Mouse (Mus musculus) right cerebral cortex, postnatal 25 days (tissue): ENCODE measurements around the gene Serpinh1.
A peak's percentile ranks its signal among the peaks of the same experiment; 100 is the strongest.
"Not testable (repeated sequence)": the region's sequence is repeated elsewhere in the genome, so short reads cannot be mapped to it uniquely, and the experiment has no call there.

Experiments used
- DNase-seq: peaks from one replicate; pipeline ENCODE4 v3.0.0; 2022

Gene Serpinh1

DNA sequence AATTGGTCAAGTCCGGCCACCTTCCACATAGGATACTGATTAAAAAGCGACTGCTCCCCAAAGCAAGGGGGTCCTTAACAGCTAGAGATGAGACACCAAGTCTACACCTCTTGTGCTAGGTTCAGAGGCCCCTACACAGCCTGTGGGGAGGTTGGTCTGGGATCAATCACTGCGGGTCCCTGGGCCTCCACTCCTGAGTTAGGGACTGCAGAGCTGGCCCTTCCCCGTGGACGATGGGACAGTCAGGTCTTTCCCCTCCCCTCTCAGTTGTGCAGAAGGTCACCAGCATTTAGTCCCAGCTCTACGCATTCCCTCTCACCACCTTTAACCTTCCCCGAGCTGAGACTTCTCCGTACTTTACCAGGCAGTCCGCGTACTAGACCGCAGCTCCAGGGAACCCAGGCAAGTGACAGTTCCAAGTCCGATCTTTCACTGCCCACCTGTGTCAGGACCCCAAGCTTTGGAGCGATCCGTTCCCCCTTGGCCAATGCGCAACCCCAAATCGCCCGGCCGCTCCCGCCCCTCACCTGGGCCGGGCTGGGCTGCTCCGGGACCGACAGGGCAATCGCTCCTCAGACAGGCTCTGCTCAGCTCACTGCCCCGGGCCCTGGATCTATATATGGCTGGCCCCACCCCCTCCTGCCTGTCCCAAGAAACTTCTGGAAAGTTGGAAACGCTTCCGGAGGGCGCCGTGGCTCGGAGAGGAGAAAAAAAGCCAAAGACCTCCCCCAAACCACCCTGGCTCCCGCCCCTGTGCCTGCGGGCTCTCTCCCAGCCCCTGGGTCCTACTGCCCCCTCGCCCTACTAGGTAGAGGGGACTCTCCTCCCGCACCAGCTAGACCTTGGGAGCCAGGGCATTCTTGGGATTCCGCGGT is at the start of gene Serpinh1:
Gene Serpinh1, minus strand, starts transcription at position 714 of the 875 bp plus-strand sequence.
- DNase-seq, result peak; percentile 38

DNA sequence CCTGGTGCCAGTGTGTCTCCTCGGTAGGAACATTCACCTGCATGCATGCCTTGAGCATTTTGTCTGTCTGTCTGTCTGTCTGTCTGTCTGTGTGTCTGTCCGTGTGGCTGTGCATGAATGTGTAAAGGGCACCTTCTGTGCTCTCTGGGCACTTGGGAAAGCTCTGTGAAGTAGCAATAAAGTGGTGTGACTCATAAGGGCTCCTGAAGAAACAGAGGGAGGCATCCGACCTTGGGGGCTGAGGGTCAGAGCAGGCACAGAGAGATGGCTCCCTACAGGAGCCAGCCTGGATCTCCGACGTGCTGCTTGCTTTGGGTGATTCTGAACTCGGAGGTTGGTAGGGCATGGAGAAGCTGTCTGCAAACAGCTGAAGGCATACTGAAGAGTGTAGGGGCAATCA is 49.4 kb upstream of the Serpinh1 start:
- no peak for DNase-seq

DNA sequence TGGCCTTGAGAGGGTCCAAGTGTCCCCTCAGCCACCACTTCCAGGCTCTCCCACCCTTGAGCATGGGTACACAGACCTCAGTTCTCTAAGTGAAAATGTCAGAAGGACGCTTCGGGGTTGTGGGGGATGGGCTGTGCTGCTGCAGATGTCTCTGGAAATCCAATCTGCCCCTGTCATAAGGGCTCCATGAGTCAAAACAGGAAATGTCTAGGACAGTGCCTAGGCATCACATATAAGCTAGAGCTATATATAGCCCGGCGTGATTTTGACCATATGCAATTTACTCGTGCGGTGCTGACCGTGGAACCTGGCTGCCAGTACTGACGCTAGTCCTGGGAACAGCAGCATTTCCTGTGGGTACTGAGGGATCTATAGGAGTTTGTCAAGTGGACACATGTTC is 48.3 kb upstream of the Serpinh1 start:
- DNase-seq, result no peak

DNA sequence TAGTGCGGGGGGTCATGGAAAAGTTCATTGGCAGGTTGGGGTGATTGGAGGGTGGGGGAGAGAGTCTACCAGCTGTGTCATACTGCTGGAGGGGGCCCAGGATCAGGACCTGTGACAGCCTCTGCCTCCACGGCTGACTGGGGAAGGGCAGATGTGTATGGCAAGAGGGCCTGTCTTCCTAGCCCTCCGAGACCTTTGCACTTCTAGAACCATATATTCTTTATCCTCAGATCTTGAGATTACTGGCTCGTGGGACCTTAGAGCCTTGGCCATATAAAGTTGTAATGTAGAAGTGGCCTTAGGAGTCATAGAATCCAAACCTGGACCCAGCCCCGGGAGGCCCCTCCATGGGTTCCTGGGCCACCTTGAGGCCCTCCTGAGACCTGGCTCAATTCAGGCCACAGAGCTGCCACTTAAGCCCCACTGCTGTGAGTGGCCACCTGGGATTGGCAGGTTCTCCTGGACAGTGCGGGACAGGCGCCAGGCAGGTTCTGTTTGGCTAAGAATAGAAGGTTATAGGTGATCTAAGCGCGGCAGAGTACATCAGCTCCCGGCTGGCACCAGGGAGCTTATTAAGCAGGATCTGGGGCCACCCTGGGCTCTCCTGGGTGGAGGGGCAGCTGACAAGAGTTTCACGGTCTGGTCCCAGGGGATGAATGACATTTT is 44.1 kb upstream of the Serpinh1 start:
- DNase-seq, result no peak

DNA sequence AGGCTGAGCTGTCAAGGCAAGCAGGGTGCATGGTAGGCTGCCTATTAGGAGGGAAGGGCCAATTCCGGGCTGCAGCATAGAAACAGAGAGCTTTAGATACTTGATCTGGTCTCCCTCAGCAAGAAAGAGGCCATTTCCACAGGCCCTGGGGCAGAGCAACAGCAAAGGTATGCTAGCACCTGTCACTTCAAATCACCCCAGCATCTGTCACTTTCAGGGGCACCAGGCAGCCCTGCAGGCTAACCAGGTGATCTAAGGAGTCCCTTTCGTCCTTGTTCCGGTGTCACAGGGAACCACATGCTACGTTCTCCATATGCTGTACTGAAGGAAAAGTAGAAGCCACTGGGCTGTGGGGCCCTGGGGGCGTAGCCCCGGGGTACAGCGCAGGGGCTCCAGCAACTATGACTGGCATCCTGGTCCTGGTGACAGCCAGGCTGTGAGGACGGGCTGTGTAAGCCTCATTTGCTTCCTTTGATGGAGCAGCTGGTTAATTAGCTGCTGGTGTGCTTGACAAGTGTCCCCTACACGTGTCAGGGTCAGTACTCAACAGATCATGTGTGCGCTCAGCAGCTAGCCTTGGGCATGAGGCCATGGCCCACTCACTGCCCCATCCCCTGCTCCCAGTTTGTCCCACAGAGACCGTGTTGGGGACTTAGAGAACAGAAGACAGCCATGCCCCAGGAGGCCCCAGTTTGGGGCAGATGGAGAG is 43.0 kb upstream of the Serpinh1 start:
- no peak for DNase-seq

DNA sequence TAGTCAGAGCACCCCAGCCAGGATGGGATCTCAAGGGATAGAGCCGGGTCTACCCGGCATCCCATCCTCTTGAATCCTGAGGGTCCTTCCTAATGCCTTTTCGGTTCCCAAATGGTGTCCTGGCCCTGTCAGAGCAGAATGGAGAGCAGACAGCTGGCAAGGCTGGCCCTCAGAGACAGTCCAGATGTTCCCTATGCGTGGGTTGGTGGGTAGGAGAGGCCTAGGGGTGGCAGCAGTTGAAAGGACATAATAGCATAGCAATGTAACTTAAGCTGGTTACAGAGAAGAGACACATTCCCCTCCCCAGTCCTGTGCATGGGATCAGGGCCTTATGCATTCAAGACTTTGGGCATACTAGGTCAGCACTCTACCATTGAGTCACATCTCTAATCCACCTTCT is 42.3 kb upstream of the Serpinh1 start:
- no peak for DNase-seq

DNA sequence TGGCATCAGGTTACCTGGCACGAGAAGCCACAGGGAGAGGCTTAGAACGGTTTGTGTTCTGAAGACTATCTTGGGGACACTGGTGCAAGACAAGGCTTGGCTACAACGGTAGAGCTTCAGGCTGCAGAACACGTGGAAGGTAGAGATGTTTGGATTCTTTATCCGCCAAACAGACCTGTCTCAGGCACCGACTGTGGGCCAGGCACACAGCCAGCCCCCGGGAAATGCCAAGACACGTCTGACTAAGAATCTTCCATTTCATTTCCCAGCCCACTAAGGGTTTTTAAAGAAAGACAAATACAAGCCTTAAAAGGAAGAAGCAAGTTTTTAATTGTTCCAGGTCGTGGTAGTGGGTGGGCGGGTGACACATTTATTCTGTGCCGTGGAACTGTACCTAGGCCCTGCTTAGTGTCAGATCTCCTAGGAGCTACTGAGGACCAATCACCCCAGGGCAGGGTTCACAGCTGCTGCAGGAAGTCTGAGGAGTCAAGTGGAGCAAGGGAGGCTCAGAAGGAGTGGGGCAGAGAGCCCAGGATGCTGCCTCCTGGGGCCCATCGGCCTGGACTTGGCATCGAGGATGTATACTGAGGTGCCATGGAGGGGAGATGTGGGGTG is 40.8 kb upstream of the Serpinh1 start:
- peak; percentile 76 for DNase-seq

DNA sequence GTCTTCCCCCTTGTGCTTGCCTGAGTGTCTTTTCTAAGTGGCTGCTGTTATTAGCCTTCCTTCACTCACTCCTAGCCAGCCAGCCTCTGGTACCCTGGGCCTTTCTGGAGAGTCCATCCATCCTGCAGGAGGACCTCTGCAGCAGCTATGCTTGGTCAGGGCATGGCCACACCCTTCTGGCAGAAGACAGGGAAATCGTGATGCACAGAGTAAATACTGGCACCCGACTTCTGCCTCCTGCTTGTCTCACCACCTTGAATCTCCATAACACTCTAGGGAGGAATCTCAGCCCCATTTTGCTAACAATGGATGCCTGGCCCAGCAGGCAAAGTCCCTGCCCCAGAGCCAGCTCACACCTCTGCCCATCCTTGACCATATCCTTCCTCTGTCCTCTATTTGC is 39.7 kb upstream of the Serpinh1 start:
- DNase-seq, result no peak

DNA sequence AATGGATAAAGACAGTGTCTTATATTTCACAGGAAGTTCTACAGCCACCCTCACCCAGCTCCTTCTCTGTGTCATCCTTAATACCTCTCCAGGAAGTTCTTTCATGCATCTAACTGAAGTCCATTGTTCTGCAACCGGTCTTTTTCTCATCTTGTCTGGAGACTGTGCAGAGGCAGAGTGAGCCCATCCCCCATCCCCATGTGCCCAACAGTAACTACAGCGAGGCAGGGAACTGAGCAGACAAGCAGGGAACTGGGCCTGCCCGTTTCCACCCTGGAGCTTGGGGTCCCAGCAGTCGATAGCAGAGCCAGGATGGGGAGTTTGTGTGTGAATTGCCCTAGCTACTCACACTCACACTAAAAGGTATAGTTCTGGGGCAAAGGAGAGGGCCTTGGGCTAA is 37.5 kb upstream of the Serpinh1 start:
- DNase-seq, result no peak

DNA sequence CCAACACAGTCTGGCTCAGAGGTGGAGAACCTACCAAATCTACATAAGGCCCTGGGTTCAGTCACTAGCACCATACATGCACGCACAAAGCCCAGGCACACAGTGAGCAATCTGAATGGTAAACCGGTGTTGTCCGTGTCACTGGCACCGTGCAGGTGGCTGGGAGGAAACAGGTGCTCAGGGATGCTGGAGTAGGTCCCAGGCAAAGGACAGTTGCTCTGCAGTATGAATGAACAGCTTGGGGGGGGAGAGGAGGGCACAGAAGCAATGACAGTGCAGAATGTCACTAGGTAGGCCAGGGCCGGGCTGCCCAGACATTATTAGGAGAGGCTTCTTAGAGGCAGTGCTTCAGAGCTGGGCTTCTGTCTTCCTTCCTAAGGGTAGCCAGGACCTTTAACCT is 34.3 kb upstream of the Serpinh1 start:
- no peak for DNase-seq

DNA sequence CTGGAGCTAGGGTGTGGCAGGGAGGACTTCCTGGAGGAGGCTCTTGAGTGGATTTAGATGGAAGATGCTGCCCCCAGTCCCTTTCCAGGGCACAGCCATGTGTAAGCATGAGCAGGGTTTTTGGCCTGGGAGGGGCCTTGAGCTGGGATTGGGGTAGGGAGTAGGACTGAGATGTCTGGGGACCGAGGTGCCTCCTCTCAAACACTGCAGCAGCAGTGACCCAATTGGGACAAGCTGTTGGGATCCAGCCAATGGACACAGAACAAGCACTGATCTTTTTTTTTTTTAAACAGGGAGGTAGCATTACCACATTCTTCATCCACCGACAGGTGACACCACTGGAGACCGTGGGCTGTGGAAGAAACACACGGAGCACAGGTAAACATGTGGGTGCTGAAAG is 33.8 kb upstream of the Serpinh1 start:
- no peak for DNase-seq

DNA sequence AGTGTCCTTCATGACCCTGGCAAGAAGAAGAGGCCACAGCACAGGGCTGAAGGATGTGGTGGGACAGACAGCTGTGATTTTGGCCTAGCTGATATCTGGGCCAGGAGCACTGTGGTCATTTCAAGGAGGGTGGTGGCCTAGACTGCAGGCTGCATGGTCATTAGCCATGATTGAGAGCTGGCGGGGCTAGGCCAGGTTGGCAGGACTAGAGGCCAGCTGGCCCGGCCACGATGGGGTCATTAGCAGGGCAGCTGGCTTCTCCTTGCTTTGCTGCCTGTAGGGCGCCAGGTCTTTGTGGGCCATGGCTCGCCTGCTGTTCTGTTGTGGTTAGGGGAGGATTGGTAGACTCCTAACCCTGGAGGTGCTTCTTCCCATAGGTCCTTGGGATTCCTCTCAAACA is 33.0 kb upstream of the Serpinh1 start:
- DNase-seq, result no peak

DNA sequence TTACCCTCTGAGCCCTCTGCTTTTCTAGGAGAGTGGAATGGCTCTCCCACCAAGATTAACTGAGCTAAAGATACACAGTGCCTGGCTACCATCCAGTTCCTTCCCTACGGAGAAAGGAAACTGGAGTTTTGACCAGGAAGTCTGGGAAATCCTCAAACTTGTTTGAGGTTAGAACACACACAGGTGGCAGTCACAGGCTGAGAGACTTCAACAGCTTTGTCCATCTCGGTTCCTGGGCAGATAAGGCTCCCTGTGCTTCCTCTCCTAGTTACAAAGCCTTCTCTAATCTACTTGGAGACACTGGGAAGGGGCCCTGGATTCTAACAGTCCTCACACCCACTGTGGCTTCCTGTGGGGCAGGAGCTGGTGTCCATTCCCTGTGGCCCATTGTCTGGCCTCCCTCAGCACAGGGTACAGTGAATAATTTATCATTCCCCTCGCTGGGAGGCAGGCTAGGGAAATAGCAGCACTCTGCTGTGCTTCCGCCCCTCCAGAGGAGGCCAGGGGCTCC is 31.1 kb upstream of the Serpinh1 start:
- DNase-seq, result no peak

DNA sequence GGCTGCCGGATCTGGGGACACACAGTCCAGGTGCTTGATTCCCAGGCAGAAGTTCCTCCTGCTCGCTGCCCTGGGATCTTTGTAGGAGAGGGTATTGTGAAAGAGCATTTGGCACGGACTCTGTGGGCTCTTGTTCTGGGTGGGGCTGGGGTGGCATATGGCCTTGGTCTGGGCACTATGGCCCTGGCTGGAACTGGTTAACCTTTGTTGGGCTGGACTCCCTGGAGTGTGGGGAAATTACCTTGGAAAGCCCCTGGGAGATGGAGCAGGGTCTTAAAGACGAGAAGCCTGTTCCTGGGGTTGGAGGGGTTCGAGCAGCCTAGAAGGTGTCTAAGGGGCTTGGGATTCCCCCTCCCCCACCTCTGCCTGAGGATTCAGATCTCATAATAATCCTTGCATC is 30.2 kb upstream of the Serpinh1 start:
- DNase-seq, result no peak

DNA sequence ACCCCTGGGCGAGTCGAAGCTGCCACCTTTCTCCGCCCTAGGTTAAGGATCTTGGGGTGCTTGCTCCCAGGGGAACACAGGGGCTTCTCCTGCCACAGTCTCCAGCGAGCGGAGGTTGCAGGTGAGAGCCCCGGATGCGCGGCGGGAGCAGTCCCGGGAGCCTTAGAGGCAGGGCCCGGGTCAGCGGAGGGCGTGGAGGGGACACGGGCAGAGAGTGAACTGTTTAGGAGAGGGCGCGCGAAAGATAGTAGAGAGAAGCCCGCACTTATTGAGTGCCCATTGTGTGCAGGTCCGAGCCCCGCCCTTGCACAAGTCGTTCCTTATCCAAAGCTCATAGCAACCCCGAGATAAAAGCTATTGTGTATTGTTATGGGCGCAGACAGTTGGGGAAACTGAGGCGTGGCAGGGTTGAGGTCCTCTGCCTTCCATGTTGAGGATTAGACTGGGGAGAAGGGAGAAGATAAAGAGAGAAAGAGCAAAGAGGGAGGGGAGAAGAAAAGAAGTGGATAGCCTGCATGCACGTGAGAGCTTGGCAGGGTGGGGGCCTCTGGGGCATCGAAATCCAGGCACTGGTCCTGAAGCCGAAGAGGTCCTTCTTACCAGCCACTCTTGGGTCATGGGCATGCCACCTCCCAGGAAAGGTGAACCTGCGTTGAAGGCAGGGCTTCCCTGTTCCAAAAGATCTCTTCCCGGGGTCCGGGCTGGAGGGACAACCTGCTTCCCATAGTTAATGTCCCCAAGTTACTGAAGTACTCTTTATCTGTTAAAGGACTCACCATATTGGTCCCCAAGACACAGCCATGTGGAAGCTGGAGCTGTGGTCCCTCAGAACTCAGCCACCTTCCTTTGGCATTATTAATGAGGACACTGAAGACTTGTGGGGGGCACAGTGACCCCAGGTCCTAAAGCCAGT is 29.3 kb upstream of the Serpinh1 start:
- DNase-seq, result no peak

DNA sequence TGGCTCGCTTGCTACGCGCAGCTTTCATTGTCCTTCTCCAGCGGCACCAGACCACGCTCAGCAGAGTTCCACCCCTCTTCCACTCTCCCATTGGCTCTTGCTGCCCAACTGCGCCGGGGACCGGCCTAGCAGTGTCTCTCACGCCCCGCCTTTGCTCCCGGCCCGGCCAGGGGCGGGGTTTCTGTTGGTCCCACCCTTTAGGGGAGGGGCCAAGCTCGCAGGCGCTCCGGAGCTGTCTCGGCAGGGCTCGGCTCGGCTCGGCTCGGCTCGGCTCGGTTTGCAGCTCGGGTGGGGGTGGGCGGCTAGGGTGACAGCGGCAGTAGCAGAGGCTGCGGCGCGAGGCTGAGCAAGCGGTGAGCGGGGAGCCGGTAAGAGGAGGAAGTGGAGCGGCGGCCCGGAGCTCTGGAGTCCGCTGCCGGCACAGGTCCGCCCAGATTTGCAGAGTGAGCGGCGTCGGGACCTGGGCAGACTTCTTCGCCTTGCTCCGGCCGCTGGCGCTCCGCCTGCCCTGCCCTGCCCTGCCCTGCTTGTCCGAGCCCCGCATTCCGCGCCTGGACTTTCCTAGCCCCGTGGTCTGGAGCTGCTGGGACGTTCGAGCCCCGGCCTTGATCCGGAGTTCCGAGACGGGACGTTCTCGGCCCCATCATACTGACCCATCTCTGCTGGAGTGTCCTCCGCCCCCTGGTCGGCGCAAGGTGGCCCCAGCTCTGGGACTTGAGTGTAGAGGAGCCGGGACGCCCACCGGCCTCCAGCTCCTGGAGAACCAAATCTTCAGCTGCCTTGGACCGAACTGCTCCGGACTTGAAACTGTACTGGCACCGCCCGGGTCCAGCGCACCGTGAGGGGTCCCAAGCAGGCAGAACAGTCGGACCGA is 28.4 kb upstream of the Serpinh1 start, which contains the start of gene Gdpd5:
Gene Gdpd5, plus strand, starts transcription at position 201 of the 874 bp plus-strand sequence.
- DNase-seq, result peak; percentile 99

DNA sequence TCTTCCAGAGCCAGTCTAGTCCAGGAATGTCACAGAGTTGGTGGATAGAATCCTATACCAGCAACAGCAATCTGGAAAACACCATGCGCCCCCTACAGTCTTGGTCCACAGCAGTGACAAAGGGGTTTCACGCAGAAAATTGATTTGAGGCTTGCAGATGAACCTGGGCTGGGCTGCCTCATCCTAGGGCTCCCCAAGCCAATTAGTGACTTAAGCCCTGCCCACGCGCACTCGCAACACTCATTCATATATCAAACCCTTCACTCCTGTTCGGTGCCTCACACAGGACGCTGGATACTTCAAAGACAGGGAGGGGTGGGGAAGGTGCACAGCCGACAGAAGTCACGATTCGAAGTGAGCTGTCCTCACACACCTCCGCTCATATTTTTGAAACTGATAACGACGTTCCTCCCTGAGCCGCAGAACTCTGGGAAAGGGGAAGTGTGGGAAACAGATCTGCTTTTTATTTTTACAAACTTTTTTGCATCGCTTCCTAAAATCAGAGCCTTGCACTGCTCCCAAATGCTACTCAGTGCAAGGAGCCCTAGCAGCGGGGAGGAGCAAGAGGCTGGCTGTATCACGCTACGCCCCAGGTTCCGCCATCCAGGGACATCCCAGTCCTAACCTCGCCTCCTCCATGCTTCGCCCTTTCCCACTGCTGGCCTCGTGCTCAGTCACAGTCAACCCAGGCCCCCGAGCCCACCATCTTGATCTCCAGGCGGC is 27.6 kb upstream of the Serpinh1 start:
- no peak for DNase-seq

DNA sequence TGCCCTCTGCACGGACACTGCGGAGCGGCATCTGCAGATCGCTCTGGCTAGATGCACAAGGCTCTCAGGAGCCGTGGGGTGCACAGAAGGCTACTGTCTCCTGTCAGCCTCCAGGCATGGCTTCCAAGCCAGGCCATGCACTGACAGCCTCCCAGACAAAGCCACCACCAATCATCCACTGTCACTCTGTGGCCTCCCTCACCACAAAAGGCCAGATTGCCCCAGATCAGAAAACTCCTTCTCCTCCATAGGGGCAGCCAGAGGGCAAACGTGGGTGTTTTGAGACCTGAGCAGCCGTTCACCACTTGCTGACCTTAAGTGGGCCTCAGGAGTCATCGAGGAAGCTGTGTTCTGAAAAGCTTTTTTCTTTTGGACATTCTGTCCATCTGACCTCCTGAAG is 25.8 kb upstream of the Serpinh1 start:
- DNase-seq, result no peak

DNA sequence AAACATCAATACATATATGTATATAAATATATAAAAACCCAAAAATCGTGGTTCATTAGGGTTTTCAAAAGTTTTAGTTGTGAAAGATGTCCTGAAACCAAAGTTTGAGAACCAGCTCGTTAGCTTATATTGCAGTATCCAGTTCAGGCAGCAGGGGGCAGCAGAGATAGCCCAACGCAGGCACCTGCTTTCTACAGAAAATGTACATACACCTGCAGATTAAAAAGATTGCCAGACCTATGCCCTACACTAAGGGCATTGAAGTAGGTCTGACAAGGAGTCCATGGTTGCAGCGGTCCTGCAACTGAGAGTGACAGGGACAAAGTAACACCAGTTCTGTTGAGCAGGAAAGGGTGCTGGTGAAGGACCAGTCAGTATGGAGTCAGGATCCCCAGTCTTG is 22.4 kb upstream of the Serpinh1 start:
- DNase-seq, result peak; percentile 64

DNA sequence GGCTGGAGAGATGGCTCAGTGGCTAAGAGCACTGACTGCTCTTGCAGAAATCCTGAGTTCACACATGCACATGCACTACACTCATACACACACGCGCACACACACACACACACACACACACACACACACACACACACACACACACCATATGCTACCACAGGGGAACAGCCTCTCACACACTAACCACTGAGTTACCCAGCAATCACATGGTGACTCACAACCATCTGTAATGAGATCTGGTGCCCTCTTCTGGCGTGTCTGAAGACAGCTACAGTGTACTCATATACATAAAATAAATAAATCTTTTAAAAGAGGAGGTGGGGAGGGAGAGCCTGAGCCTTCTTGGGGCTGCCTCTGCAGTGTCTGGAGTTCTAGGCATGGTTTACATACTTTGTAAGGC is 21.3 kb upstream of the Serpinh1 start:
- not testable (repeated sequence) for DNase-seq
